21 mouse cellular contexts compared by ENCODE assay signal in the genomic region with DNA sequence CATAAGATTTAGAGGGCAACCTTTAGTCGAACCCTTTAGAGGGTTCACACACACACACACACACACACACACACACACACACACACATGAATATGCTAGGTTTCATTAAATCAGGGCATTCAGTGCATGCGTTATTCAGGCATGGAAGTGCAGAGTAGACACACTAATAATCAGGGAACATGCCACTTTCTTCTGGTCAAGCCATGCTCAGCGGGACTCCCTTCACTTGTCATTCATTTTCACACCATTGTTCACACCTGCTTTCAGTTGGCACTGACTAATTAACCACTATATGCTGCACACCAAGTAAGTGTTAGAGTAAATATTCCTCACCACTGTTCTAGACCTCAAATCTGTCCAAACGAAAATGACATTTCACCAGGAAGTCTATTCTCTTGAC.
DNase-seq lines count a peak whose midpoint lies in the region; ATAC-seq and TF ChIP-seq lines count a peak whose summit lies in the region.
"Had no signal": no experiment of that assay in that cellular context is flagged by ENCODE, and none has a peak within 500 bp of the region (broad histone marks: within the 10 kb centered on the region; RNA-seq: fewer than 3 reads in every experiment).

No protein-coding gene starts in this region.

- H3K4me2 ChIP-seq in forebrain, embryonic 11.5 days (ENCODE audit: low read depth, low read length, severe bottlenecking): no peak overlapping the region
- no peak overlapping the region for H3K4me2 ChIP-seq in forebrain, postnatal 0 days (ENCODE audit: low read depth)
- H3K4me2 ChIP-seq in hindbrain, postnatal 0 days (ENCODE audit: low read depth, low read length): no peak overlapping the region
- no peak overlapping the region for H3K4me2 ChIP-seq in hindbrain, embryonic 14.5 days (replicated peaks)
- H3K4me2 ChIP-seq in forebrain, embryonic 14.5 days (ENCODE audit: low read length): no peak overlapping the region
- H3K4me2 ChIP-seq in forebrain, embryonic 16.5 days (ENCODE audit: low read length): no peak overlapping the region
- H3K4me2 ChIP-seq: embryonic facial prominence, embryonic 12.5 days had no signal

- no peaks in the 10 kb centered on the region for H3K4me1 ChIP-seq in forebrain, embryonic 11.5 days (replicated peaks; ENCODE audit: control insufficient read depth, insufficient read depth, low read length)
- no peaks in the 10 kb centered on the region for H3K4me1 ChIP-seq in forebrain, postnatal 0 days (ENCODE audit: insufficient read depth)
- H3K4me1 ChIP-seq in hindbrain, postnatal 0 days (ENCODE audit: insufficient read depth, low read length): no peaks in the 10 kb centered on the region
- H3K4me1 ChIP-seq in hindbrain, embryonic 14.5 days (replicated peaks; ENCODE audit: control insufficient read depth, insufficient read depth, low read length): no peaks in the 10 kb centered on the region
- H3K4me1 ChIP-seq in forebrain, embryonic 14.5 days (ENCODE audit: control insufficient read depth, insufficient read depth, low read length): no peaks in the 10 kb centered on the region
- H3K4me1 ChIP-seq in forebrain, embryonic 16.5 days (replicated peaks; ENCODE audit: control insufficient read depth, insufficient read depth, low read length): no peaks in the 10 kb centered on the region
- H3K4me1 ChIP-seq: embryonic facial prominence, embryonic 10.5 days; embryonic facial prominence, embryonic 12.5 days had no signal

- H3K4me3 ChIP-seq in forebrain, embryonic 11.5 days (ENCODE audit: low read depth, low read length): no peak overlapping the region
- H3K4me3 ChIP-seq in forebrain, postnatal 0 days (ENCODE audit: low read depth, low read length): no peak overlapping the region
- H3K4me3 ChIP-seq in hindbrain, postnatal 0 days (ENCODE audit: low read length): no peak overlapping the region
- no peak overlapping the region for H3K4me3 ChIP-seq in hindbrain, embryonic 14.5 days (replicated peaks; ENCODE audit: low read length)
- no peak overlapping the region for H3K4me3 ChIP-seq in forebrain, embryonic 14.5 days (ENCODE audit: low read depth, low read length)
- H3K4me3 ChIP-seq in forebrain, embryonic 16.5 days (replicated peaks; ENCODE audit: low read length): no peak overlapping the region
- H3K4me3 ChIP-seq: embryonic facial prominence, embryonic 10.5 days; embryonic facial prominence, embryonic 12.5 days had no signal

- peak; percentile 66 for ATAC-seq in forebrain, embryonic 11.5 days (replicated peaks; ENCODE audit: low FRiP score)
- no peak for ATAC-seq in forebrain, postnatal 0 days
- ATAC-seq in hindbrain, postnatal 0 days: no peak
- ATAC-seq in hindbrain, embryonic 14.5 days (ENCODE audit: low FRiP score): no peak
- ATAC-seq in forebrain, embryonic 14.5 days: peak; percentile 37; the same call in 1 of the 2 replicates
- ATAC-seq in forebrain, embryonic 16.5 days: 0 out of 2 replicates have a peak, but pooled peaks have one; percentile 43
- ATAC-seq: CD4-positive, CD25-positive, alpha-beta regulatory T cell, adult 4 months had no signal

- no peaks in the 10 kb centered on the region for H3K27me3 ChIP-seq in forebrain, embryonic 11.5 days (ENCODE audit: control insufficient read depth, insufficient read depth, low read length)
- no peaks in the 10 kb centered on the region for H3K27me3 ChIP-seq in forebrain, postnatal 0 days (ENCODE audit: insufficient read depth, low read length)
- no peaks in the 10 kb centered on the region for H3K27me3 ChIP-seq in hindbrain, postnatal 0 days (ENCODE audit: insufficient read depth, low read length)
- no peaks in the 10 kb centered on the region for H3K27me3 ChIP-seq in hindbrain, embryonic 14.5 days (ENCODE audit: control insufficient read depth, insufficient read depth, low read length)
- H3K27me3 ChIP-seq in forebrain, embryonic 14.5 days (replicated peaks; ENCODE audit: control insufficient read depth, insufficient read depth, low read length): no peaks in the 10 kb centered on the region
- H3K27me3 ChIP-seq in forebrain, embryonic 16.5 days (replicated peaks; ENCODE audit: control insufficient read depth, insufficient read depth, low read length): no peaks in the 10 kb centered on the region
- H3K27me3 ChIP-seq: CH12.LX; embryonic facial prominence, embryonic 12.5 days had no signal

- H3K36me3 ChIP-seq in forebrain, embryonic 11.5 days (ENCODE audit: control insufficient read depth, insufficient read depth, low read length): no peaks in the 10 kb centered on the region
- H3K36me3 ChIP-seq in forebrain, postnatal 0 days (ENCODE audit: insufficient read depth): no peaks in the 10 kb centered on the region
- H3K36me3 ChIP-seq in hindbrain, postnatal 0 days (ENCODE audit: insufficient read depth, low read length): no peaks in the 10 kb centered on the region
- no peaks in the 10 kb centered on the region for H3K36me3 ChIP-seq in hindbrain, embryonic 14.5 days (replicated peaks; ENCODE audit: control insufficient read depth, insufficient read depth)
- no peaks in the 10 kb centered on the region for H3K36me3 ChIP-seq in forebrain, embryonic 14.5 days (ENCODE audit: control insufficient read depth, insufficient read depth, low read length)
- H3K36me3 ChIP-seq in forebrain, embryonic 16.5 days (ENCODE audit: control insufficient read depth, insufficient read depth): no peaks in the 10 kb centered on the region
- H3K36me3 ChIP-seq: embryonic facial prominence, embryonic 10.5 days; embryonic facial prominence, embryonic 12.5 days; G1E had no signal

- intact Hi-C loops in heart, postnatal 36 days (cut with DNase I): no loop called here

- no peak for TF ChIP-seq CTCF in forebrain, postnatal 0 days (IDR thresholded peaks at IDR 0.05; ENCODE audit: low read depth)
- TF ChIP-seq CTCF in hindbrain, postnatal 0 days (IDR thresholded peaks at IDR 0.05; ENCODE audit: low read depth): no peak

- H3K9ac ChIP-seq in forebrain, embryonic 11.5 days (ENCODE audit: low read length): no peak overlapping the region
- H3K9ac ChIP-seq in forebrain, postnatal 0 days: no peak overlapping the region
- H3K9ac ChIP-seq in hindbrain, postnatal 0 days (replicated peaks; ENCODE audit: low read length): no peak overlapping the region
- no peak overlapping the region for H3K9ac ChIP-seq in hindbrain, embryonic 14.5 days
- H3K9ac ChIP-seq in forebrain, embryonic 14.5 days (ENCODE audit: low read length): no peak overlapping the region
- H3K9ac ChIP-seq in forebrain, embryonic 16.5 days (replicated peaks; ENCODE audit: low read depth, low read length): no peak overlapping the region
- H3K9ac ChIP-seq: embryonic facial prominence, embryonic 12.5 days had no signal

- DNase-seq in forebrain, embryonic 11.5 days (ENCODE audit: low spot score): no peak
- DNase-seq in forebrain, postnatal 0 days: no peak
- DNase-seq in hindbrain, postnatal 0 days (ENCODE audit: low spot score): peak; percentile 3
- no peak for DNase-seq in hindbrain, embryonic 14.5 days (ENCODE audit: low spot score)
- DNase-seq in forebrain, embryonic 14.5 days (ENCODE audit: low spot score): peak; percentile 13
- no peak for DNase-seq in heart, postnatal 36 days
- DNase-seq in Muller cell, postnatal 12 days (ENCODE audit: inconsistent ontology term): no peak
- DNase-seq: adrenal gland, adult 2 months; adrenal gland, postnatal 10 days; adrenal gland, postnatal 25 days; B cell, adult 2 months; cerebellum, adult 11-12 months; cerebellum, adult 2 months; cerebellum, adult 9-10 months; cerebellum, postnatal 25 days had no signal

- WGBS in forebrain, embryonic 11.5 days: 75% methylated on average over 4 of the region's 4 CpGs
- WGBS in forebrain, postnatal 0 days: 58% methylated on average over 4 of the region's 4 CpGs
- WGBS in hindbrain, postnatal 0 days: 86% methylated on average over 4 of the region's 4 CpGs
- whole genome bisulfite sequencing in hindbrain, embryonic 14.5 days: 84% methylated on average over 4 of the region's 4 CpGs
- WGBS in forebrain, embryonic 14.5 days: 58% methylated on average over 4 of the region's 4 CpGs
- 57% methylated on average over 4 of the region's 4 CpGs for WGBS in forebrain, embryonic 16.5 days

- no peaks in the 10 kb centered on the region for H3K9me3 ChIP-seq in forebrain, embryonic 11.5 days (ENCODE audit: control insufficient read depth, low read length)
- H3K9me3 ChIP-seq in forebrain, postnatal 0 days (ENCODE audit: low read length): no peaks in the 10 kb centered on the region
- no peaks in the 10 kb centered on the region for H3K9me3 ChIP-seq in hindbrain, postnatal 0 days (ENCODE audit: low read length)
- H3K9me3 ChIP-seq in hindbrain, embryonic 14.5 days (ENCODE audit: control insufficient read depth, low read length): no peaks in the 10 kb centered on the region
- H3K9me3 ChIP-seq in forebrain, embryonic 14.5 days (replicated peaks; ENCODE audit: control insufficient read depth, low read length): no peaks in the 10 kb centered on the region
- no peaks in the 10 kb centered on the region for H3K9me3 ChIP-seq in forebrain, embryonic 16.5 days (ENCODE audit: control insufficient read depth, low read length)
- H3K9me3 ChIP-seq: embryonic facial prominence, embryonic 10.5 days; embryonic facial prominence, embryonic 12.5 days; G1E had no signal

- H3K27ac ChIP-seq in forebrain, embryonic 11.5 days (ENCODE audit: low read depth, low read length): no peak overlapping the region
- no peak overlapping the region for H3K27ac ChIP-seq in forebrain, postnatal 0 days (ENCODE audit: low read depth, low read length)
- H3K27ac ChIP-seq in hindbrain, postnatal 0 days: no peak overlapping the region
- no peak overlapping the region for H3K27ac ChIP-seq in hindbrain, embryonic 14.5 days
- H3K27ac ChIP-seq in forebrain, embryonic 14.5 days (ENCODE audit: low read depth, low read length): no peak overlapping the region
- no peak overlapping the region for H3K27ac ChIP-seq in forebrain, embryonic 16.5 days (ENCODE audit: low read length)
- H3K27ac ChIP-seq: embryonic facial prominence, embryonic 10.5 days; embryonic facial prominence, embryonic 12.5 days had no signal

Comparison
In these comparisons a context has a peak if more than half of its experiments do, and no peak if none do; other contexts are left out.
1. ATAC-seq: peak in forebrain, embryonic 11.5 days (single experiment), forebrain, embryonic 14.5 days (single experiment) and forebrain, embryonic 16.5 days (single experiment); none in forebrain, postnatal 0 days (single experiment), hindbrain, postnatal 0 days (single experiment) and hindbrain, embryonic 14.5 days (single experiment).
2. DNase-seq: peak in hindbrain, postnatal 0 days (single experiment) and forebrain, embryonic 14.5 days (single experiment); none in forebrain, embryonic 11.5 days (single experiment), forebrain, postnatal 0 days (single experiment), hindbrain, embryonic 14.5 days (single experiment), heart, postnatal 36 days (0 of 2) and Muller cell, postnatal 12 days (single experiment).